Mouse (Mus musculus): ENCODE measurements around the gene Slit3. TPM values are rescaled to one million over a fixed set of nuclear protein-coding genes. Genes with fewer than 3 reads are reported as not detected.

The Slit3 gene
- polyA plus RNA-seq, 1 experiment from 2014 or later, result 50.0 TPM

GRCm38 (mm10) chr11:35302272-35302671 lies 181.2 kb downstream of the Slit3 start:
- 72% methylated on average over 5 of the region's 5 CpGs for WGBS
- no peak for ATAC-seq (ENCODE audit: low FRiP score)
- Histone ChIP-seq H3K27ac (no peak overlapping the region), H3K27me3 (0 out of 2 replicates have a peak, but pooled peaks cover 3% of the 10 kb centered on the region), H3K4me1 (peaks cover 10% of the 10 kb centered on the region; the same call in 1 of the 2 replicates), H3K36me3 (no peaks in the 10 kb centered on the region), H3K4me2 (replicated peaks) (no peak overlapping the region), H3K9ac (no peak overlapping the region), H3K9me3 (replicated peaks) (no peaks in the 10 kb centered on the region), H3K4me3 (no peak overlapping the region)

GRCm38 (mm10) chr11:35304216-35304975 lies 183.4 kb downstream of the Slit3 start:
- WGBS, result 82% methylated on average over 8 of the region's 8 CpGs
- no peak for ATAC-seq (ENCODE audit: low FRiP score)
- Histone ChIP-seq H3K27ac (no peak overlapping the region), H3K9me3 (replicated peaks) (no peaks in the 10 kb centered on the region), H3K36me3 (no peaks in the 10 kb centered on the region), H3K4me2 (replicated peaks) (no peak overlapping the region), H3K4me1 (peaks cover 10% of the 10 kb centered on the region; the same call in 1 of the 2 replicates), H3K4me3 (no peak overlapping the region), H3K27me3 (no peaks in the 10 kb centered on the region), H3K9ac (no peak overlapping the region)

- Histone ChIP-seq H3K4me3 (no peak overlapping the region), H3K9ac (no peak overlapping the region), H3K36me3 (no peaks in the 10 kb centered on the region), H3K27ac (no peak overlapping the region), H3K9me3 (replicated peaks) (no peaks in the 10 kb centered on the region), H3K27me3 (no peaks in the 10 kb centered on the region), H3K4me2 (replicated peaks) (no peak overlapping the region), H3K4me1 (peaks cover 10% of the 10 kb centered on the region; the same call in 1 of the 2 replicates)
- WGBS, result 40% methylated on average over 5 of the region's 5 CpGs
- ATAC-seq (ENCODE audit: low FRiP score), result no peak
Measured at GRCm38 (mm10) chr11:35305111-35305510, 184.1 kb downstream of the Slit3 start.

- 83% methylated on average over 3 of the region's 3 CpGs for WGBS
- no peak for ATAC-seq (ENCODE audit: low FRiP score)
- H3K4me3 ChIP-seq, result no peak overlapping the region
- H3K4me2 ChIP-seq (replicated peaks), result no peak overlapping the region
- no peak overlapping the region for H3K27ac ChIP-seq
- H3K9ac ChIP-seq, result no peak overlapping the region
- H3K27me3 ChIP-seq, result no peaks in the 10 kb centered on the region
- no peaks in the 10 kb centered on the region for H3K9me3 ChIP-seq (replicated peaks)
- H3K4me1 ChIP-seq, result peaks cover 10% of the 10 kb centered on the region; the same call in 1 of the 2 replicates
- no peaks in the 10 kb centered on the region for H3K36me3 ChIP-seq
Measured at GRCm38 (mm10) chr11:35305910-35306309, 184.9 kb downstream of the Slit3 start.

- WGBS, result 73% methylated on average over 5 of the region's 5 CpGs
- H3K4me2 ChIP-seq (replicated peaks), result no peak overlapping the region
- H3K4me1 ChIP-seq, result peaks cover 10% of the 10 kb centered on the region; the same call in 1 of the 2 replicates
- H3K27me3 ChIP-seq, result no peaks in the 10 kb centered on the region
- no peaks in the 10 kb centered on the region for H3K9me3 ChIP-seq (replicated peaks)
- H3K4me3 ChIP-seq, result no peak overlapping the region
- no peaks in the 10 kb centered on the region for H3K36me3 ChIP-seq
- no peak for ATAC-seq (ENCODE audit: low FRiP score)
- no peak overlapping the region for H3K9ac ChIP-seq
- no peak overlapping the region for H3K27ac ChIP-seq
Measured at GRCm38 (mm10) chr11:35306922-35307321, 185.9 kb downstream of the Slit3 start.

GRCm38 (mm10) chr11:35307992-35308391 lies 187.0 kb downstream of the Slit3 start:
- Histone ChIP-seq H3K4me2 (replicated peaks) (no peak overlapping the region), H3K9ac (no peak overlapping the region), H3K27me3 (no peaks in the 10 kb centered on the region), H3K36me3 (no peaks in the 10 kb centered on the region), H3K9me3 (replicated peaks) (no peaks in the 10 kb centered on the region), H3K4me3 (no peak overlapping the region), H3K27ac (no peak overlapping the region), H3K4me1 (peaks cover 10% of the 10 kb centered on the region; the same call in 1 of the 2 replicates)
- 71% methylated on average over 4 of the region's 4 CpGs for WGBS
- ATAC-seq (ENCODE audit: low FRiP score), result no peak

- Histone ChIP-seq H3K27me3 (no peaks in the 10 kb centered on the region; the same call in 1 of the 2 replicates), H3K4me2 (replicated peaks) (no peak overlapping the region), H3K4me1 (peaks cover 5% of the 10 kb centered on the region), H3K27ac (no peak overlapping the region), H3K4me3 (no peak overlapping the region), H3K36me3 (no peaks in the 10 kb centered on the region), H3K9ac (no peak overlapping the region), H3K9me3 (replicated peaks) (no peaks in the 10 kb centered on the region)
- WGBS, result 77% methylated on average over 5 of the region's 5 CpGs
- no peak for ATAC-seq (ENCODE audit: low FRiP score)
Measured at GRCm38 (mm10) chr11:35315449-35316028, 194.5 kb downstream of the Slit3 start.

GRCm38 (mm10) chr11:35317221-35317620 lies 196.2 kb downstream of the Slit3 start:
- Histone ChIP-seq H3K4me1 (peaks cover 5% of the 10 kb centered on the region), H3K36me3 (no peaks in the 10 kb centered on the region), H3K27me3 (no peaks in the 10 kb centered on the region; the same call in 1 of the 2 replicates), H3K4me3 (no peak overlapping the region), H3K9me3 (replicated peaks) (no peaks in the 10 kb centered on the region), H3K27ac (no peak overlapping the region), H3K4me2 (replicated peaks) (no peak overlapping the region), H3K9ac (no peak overlapping the region)
- no peak for ATAC-seq (ENCODE audit: low FRiP score)
- WGBS, result 92% methylated on average over 5 of the region's 5 CpGs

- whole genome bisulfite sequencing, result 49% methylated on average over 7 of the region's 7 CpGs
- peak overlapping the region; percentile 4; the same call in 1 of the 2 replicates for H3K9ac ChIP-seq
- no peak overlapping the region for H3K4me3 ChIP-seq
- peaks cover 5% of the 10 kb centered on the region for H3K4me1 ChIP-seq
- ATAC-seq (ENCODE audit: low FRiP score), result peak; percentile 72
- no peak overlapping the region for H3K4me2 ChIP-seq (replicated peaks)
- H3K27ac ChIP-seq, result 0 out of 2 replicates have a peak overlapping the region, but pooled peaks have one; percentile 19
- H3K36me3 ChIP-seq, result no peaks in the 10 kb centered on the region
- no peaks in the 10 kb centered on the region for H3K9me3 ChIP-seq (replicated peaks)
- H3K27me3 ChIP-seq, result no peaks in the 10 kb centered on the region; the same call in 1 of the 2 replicates
Measured at GRCm38 (mm10) chr11:35317775-35318432, 196.9 kb downstream of the Slit3 start.

GRCm38 (mm10) chr11:35318433-35319020 lies 197.5 kb downstream of the Slit3 start:
- Histone ChIP-seq H3K27me3 (no peaks in the 10 kb centered on the region; the same call in 1 of the 2 replicates), H3K36me3 (no peaks in the 10 kb centered on the region), H3K4me2 (replicated peaks) (no peak overlapping the region), H3K27ac (0 out of 2 replicates have a peak overlapping the region, but pooled peaks have one; percentile 19), H3K9me3 (replicated peaks) (no peaks in the 10 kb centered on the region), H3K9ac (peak overlapping the region; percentile 4; the same call in 1 of the 2 replicates), H3K4me1 (peaks cover 5% of the 10 kb centered on the region), H3K4me3 (no peak overlapping the region)
- ATAC-seq (ENCODE audit: low FRiP score), result no peak
- WGBS, result 75% methylated on average over 12 of the region's 12 CpGs

GRCm38 (mm10) chr11:35320518-35320917 lies 199.5 kb downstream of the Slit3 start:
- Histone ChIP-seq H3K4me1 (peaks cover 9% of the 10 kb centered on the region), H3K27me3 (peaks cover 5% of the 10 kb centered on the region; the same call in 1 of the 2 replicates), H3K4me3 (no peak overlapping the region), H3K4me2 (replicated peaks) (no peak overlapping the region), H3K9ac (no peak overlapping the region), H3K9me3 (replicated peaks) (no peaks in the 10 kb centered on the region), H3K27ac (no peak overlapping the region), H3K36me3 (no peaks in the 10 kb centered on the region)
- WGBS, result 88% methylated on average over 2 of the region's 3 CpGs
- ATAC-seq (ENCODE audit: low FRiP score), result no peak

GRCm38 (mm10) chr11:35324397-35324796 lies 203.4 kb downstream of the Slit3 start:
- no peak for ATAC-seq (ENCODE audit: low FRiP score)
- no peak overlapping the region for H3K4me3 ChIP-seq
- H3K4me2 ChIP-seq (replicated peaks), result no peak overlapping the region
- no peaks in the 10 kb centered on the region for H3K36me3 ChIP-seq
- H3K4me1 ChIP-seq, result peaks cover 12% of the 10 kb centered on the region; the same call in 1 of the 2 replicates
- WGBS, result 62% methylated on average over 5 of the region's 5 CpGs
- peaks cover 15% of the 10 kb centered on the region; the same call in 1 of the 2 replicates for H3K27me3 ChIP-seq
- no peaks in the 10 kb centered on the region for H3K9me3 ChIP-seq (replicated peaks)
- H3K9ac ChIP-seq, result no peak overlapping the region
- no peak overlapping the region for H3K27ac ChIP-seq

Data from hindbrain, embryonic 12.5 days (tissue).